Mouse (Mus musculus) limb, embryonic 10.5 days (tissue): ENCODE results near the gene 1700017B05Rik. TPM values are rescaled to one million over a fixed set of nuclear protein-coding genes. Genes with fewer than 3 reads are reported as not detected.
"Not testable (repeated sequence)": the region's sequence is repeated elsewhere in the genome, so short reads cannot be mapped to it uniquely, and the experiment has no call there.

Experiments
- DNase-seq: peaks from one replicate; pipeline ENCODE4 v3.0.0-alpha.2; 2017; ENCODE audit warnings: low spot score
- H3K27ac ChIP-seq: fragments of 300-500 bp; sonication (generic); 2 replicates; pipeline ENCODE4 v1.5.1; 2016; ENCODE audit warnings: mild to moderate bottlenecking
- H3K27me3 ChIP-seq: fragments of 300-500 bp; sonication (generic); 2 replicates; pipeline ENCODE4 v1.6.1; 2016; ENCODE audit warnings: low read depth, mild to moderate bottlenecking; ENCODE audit not compliant: poor library complexity, severe bottlenecking
- H3K36me3 ChIP-seq: fragments of 300-500 bp; sonication (generic); 2 replicates; pipeline ENCODE4 v1.6.1; 2016; ENCODE audit warnings: mild to moderate bottlenecking, moderate library complexity
- H3K4me1 ChIP-seq: fragments of 300-500 bp; sonication (generic); 2 replicates; pipeline ENCODE4 v1.6.1; 2016
- H3K4me3 ChIP-seq: fragments of 300-500 bp; sonication (generic); 2 replicates; pipeline ENCODE4 v1.5.1; 2016; ENCODE audit warnings: mild to moderate bottlenecking, moderate library complexity
- H3K9me3 ChIP-seq: fragments of 300-500 bp; sonication (generic); replicated peaks from 2 replicates; pipeline ENCODE4 v1.6.1; 2016; ENCODE audit warnings: mild to moderate bottlenecking
- WGBS: fragments of 180-500 bp; shearing (Covaris S2); methylation state at CpG from one replicate; pipeline ENCODE4 v1.1.7; 2016; 5-methylcytosine and 5-hydroxymethylcytosine counted together
- polyA plus RNA-seq: library from polyadenylated mRNA; unstranded; fragments of >200 nt; fragmentation: Nextera tagmentation; extraction: Ambion mirVana; gene quantifications from 2 replicates; pipeline ENCODE4 v1.2.1, GENCODE M21; 2016

Gene 1700017B05Rik
- polyA plus RNA-seq, 1 experiment from 2014 or later = 17.7 TPM

- no peaks in the 10 kb centered on the region for H3K9me3 ChIP-seq
These were observed 29.3 kb downstream of the 1700017B05Rik start for GRCm38 (mm10) chr9:57233142-57233541.

GRCm38 (mm10) chr9:57232341-57232940 is 30.0 kb downstream of the 1700017B05Rik start:
- Histone ChIP-seq H3K4me3 (no peak overlapping the region), H3K36me3 (no peaks in the 10 kb centered on the region), H3K27ac (no peak overlapping the region), H3K27me3 (no peaks in the 10 kb centered on the region), H3K9me3 (no peaks in the 10 kb centered on the region), H3K4me1 (peaks cover 17% of the 10 kb centered on the region)
- DNase-seq = no peak
- 91% methylated on average over 5 of the region's 5 CpGs for WGBS

More at GRCm38 (mm10) chr9:57233142-57233541, 29.3 kb downstream of the 1700017B05Rik start:
- peaks cover 17% of the 10 kb centered on the region for H3K4me1 ChIP-seq
- H3K4me3 ChIP-seq = no peak overlapping the region
- no peaks in the 10 kb centered on the region for H3K36me3 ChIP-seq
- 82% methylated on average over 6 of the region's 6 CpGs for WGBS
- DNase-seq = no peak
- no peak overlapping the region for H3K27ac ChIP-seq
- H3K27me3 ChIP-seq = no peaks in the 10 kb centered on the region

GRCm38 (mm10) chr9:57231536-57232255 is 30.7 kb downstream of the 1700017B05Rik start:
- H3K9me3 ChIP-seq = no peaks in the 10 kb centered on the region
- peaks cover 17% of the 10 kb centered on the region for H3K4me1 ChIP-seq
- H3K27ac ChIP-seq = no peak overlapping the region
- H3K4me3 ChIP-seq = no peak overlapping the region
- H3K36me3 ChIP-seq = no peaks in the 10 kb centered on the region
- no peak for DNase-seq
- no peaks in the 10 kb centered on the region for H3K27me3 ChIP-seq
- WGBS = 85% methylated on average over 8 of the region's 8 CpGs

- no peaks in the 10 kb centered on the region for H3K27me3 ChIP-seq
- WGBS = 48% methylated on average over 9 of the region's 9 CpGs
- peak; percentile 66 for DNase-seq
- H3K27ac ChIP-seq = peak overlapping the region; percentile 79
- peaks cover 17% of the 10 kb centered on the region for H3K4me1 ChIP-seq
- H3K36me3 ChIP-seq = no peaks in the 10 kb centered on the region
- H3K9me3 ChIP-seq = no peaks in the 10 kb centered on the region
- no peak overlapping the region for H3K4me3 ChIP-seq
These were observed 32.1 kb downstream of the 1700017B05Rik start for GRCm38 (mm10) chr9:57230146-57230783.

DNA sequence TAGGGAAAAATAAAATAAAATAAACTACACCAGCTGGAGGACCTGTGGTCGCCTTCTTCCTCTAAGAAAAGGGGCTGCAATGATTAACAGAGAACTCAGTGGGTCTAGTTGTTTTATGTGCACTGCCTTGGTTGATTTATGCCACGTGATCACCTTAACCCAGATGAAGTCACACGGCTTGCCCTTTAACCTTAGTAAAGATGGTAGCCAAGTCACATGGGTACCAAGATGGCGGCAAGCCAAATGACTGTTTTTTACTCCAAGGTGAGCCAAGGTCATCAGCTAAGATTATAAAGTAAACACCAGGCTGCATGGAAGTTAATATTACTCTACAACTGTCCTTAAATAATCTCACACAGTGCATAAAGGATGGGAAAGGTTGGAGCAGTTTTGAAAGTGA is 32.7 kb downstream of the 1700017B05Rik start:
- H3K4me3 ChIP-seq = no peak overlapping the region
- DNase-seq = no peak
- peak overlapping the region; percentile 46; the same call in 1 of the 2 replicates for H3K27ac ChIP-seq
- peaks cover 17% of the 10 kb centered on the region for H3K4me1 ChIP-seq
- WGBS = 68% methylated on average over 4 of the region's 4 CpGs
- H3K9me3 ChIP-seq = no peaks in the 10 kb centered on the region
- no peaks in the 10 kb centered on the region for H3K36me3 ChIP-seq
- no peaks in the 10 kb centered on the region for H3K27me3 ChIP-seq

GRCm38 (mm10) chr9:57228186-57228585 is 34.2 kb downstream of the 1700017B05Rik start:
- no peaks in the 10 kb centered on the region for H3K36me3 ChIP-seq
- 68% methylated on average over 4 of the region's 4 CpGs for WGBS

DNA sequence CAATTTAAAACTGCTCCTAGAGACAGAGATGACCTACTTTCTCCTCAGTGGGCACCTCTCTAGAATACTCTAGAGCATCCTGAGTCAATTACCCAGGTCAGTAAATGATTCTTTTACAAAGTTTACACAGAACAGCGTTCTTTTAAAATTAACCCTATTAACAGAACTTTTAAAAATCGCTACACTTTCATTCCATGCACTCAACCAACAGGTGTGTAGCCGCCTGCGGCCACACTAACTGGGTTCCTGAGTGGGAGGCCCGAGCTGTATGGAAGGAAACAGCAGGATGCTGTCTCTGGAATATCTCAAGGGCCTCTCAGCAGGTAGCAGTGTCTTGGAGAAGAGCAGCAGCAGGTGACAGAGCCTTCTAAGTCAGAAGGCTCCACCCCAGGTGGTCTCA is 35.2 kb downstream of the 1700017B05Rik start:
- peaks cover 17% of the 10 kb centered on the region for H3K4me1 ChIP-seq
- H3K27ac ChIP-seq = no peak overlapping the region
- no peaks in the 10 kb centered on the region for H3K36me3 ChIP-seq
- no peaks in the 10 kb centered on the region for H3K9me3 ChIP-seq
- WGBS = 69% methylated on average over 5 of the region's 5 CpGs
- H3K27me3 ChIP-seq = no peaks in the 10 kb centered on the region
- no peak for DNase-seq
- no peak overlapping the region for H3K4me3 ChIP-seq

More at GRCm38 (mm10) chr9:57228186-57228585, 34.2 kb downstream of the 1700017B05Rik start:
- no peak for DNase-seq
- Histone ChIP-seq H3K4me3 (no peak overlapping the region), H3K4me1 (peaks cover 17% of the 10 kb centered on the region), H3K27ac (no peak overlapping the region), H3K9me3 (no peaks in the 10 kb centered on the region), H3K27me3 (no peaks in the 10 kb centered on the region)

DNA sequence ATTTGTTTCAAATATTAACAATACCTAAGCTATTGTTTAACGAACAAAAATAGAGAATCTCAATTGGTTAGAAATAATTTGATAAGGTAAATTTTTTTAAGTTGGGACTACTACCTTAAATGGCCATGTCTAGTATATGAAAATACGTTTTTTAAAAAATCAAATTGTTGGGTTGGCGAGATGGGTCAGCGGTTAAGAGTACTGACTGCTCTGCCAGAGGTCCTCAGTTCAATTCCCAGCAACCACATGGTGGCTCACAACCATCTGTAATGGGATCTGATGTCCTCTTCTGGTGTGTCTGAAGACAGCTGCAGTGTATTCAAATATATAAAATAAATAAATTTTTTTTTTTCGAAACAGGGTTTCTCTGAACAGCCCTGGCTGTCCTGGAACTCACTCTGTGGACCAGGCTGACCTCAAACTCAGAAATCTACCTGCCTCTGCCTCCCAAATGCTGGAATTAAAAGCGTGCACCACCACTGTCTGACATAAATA is 35.7 kb downstream of the 1700017B05Rik start:
- 93% methylated on average over 6 of the region's 6 CpGs for WGBS
- H3K4me3 ChIP-seq, DNase-seq, H3K27me3 ChIP-seq, H3K27ac ChIP-seq, H3K36me3 ChIP-seq, H3K9me3 ChIP-seq: not testable (repeated sequence)
- peaks cover 16% of the 10 kb centered on the region for H3K4me1 ChIP-seq

DNA sequence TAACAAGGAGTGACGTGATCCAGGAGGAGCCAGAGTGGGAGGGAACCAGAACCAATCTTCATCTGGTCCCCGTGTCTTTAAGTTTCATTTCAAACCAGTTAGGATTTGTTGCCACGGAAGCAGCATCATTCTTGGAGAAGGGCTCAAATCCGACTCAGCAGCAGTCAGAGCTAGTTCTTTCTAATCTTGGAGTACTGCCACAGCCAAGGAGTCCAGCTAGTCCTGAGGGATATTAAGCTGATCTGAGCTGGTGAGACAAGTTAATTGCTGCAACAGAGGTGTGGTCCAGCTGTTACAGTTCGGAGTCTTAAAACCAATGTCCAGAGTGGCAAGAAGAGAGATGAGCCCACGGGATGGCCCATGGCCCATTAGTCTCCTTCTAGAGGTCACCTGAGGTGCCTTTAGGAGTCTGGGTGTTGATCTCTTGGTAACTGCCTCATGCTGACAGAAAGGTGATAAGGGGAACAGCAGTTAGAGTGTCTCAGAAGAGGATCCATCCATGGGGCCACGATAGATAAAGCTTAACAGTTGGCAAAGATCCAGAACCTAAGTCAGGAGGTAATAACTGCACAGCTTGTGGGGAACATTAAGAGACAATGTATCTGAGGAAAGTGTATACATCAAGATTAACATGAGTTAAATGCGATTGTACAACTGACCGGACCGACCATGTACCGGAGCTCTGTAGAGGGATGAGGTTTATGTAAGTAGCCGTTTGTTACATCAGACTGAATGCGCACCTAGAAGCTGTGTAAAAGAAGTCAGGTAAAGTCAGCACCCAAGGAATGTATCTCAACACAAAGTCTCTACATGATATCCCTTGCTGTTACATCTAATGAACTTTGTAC is 36.4 kb downstream of the 1700017B05Rik start:
- Histone ChIP-seq H3K4me1 (peaks cover 14% of the 10 kb centered on the region), H3K36me3 (no peaks in the 10 kb centered on the region), H3K4me3 (no peak overlapping the region), H3K9me3 (no peaks in the 10 kb centered on the region), H3K27ac (no peak overlapping the region), H3K27me3 (no peaks in the 10 kb centered on the region)
- DNase-seq = no peak
- WGBS = 90% methylated on average over 13 of the region's 13 CpGs

GRCm38 (mm10) chr9:57223341-57223740 is 39.1 kb downstream of the 1700017B05Rik start:
- Histone ChIP-seq H3K4me3 (no peak overlapping the region), H3K4me1 (no peaks in the 10 kb centered on the region), H3K36me3 (no peaks in the 10 kb centered on the region), H3K9me3 (no peaks in the 10 kb centered on the region), H3K27ac (no peak overlapping the region), H3K27me3 (no peaks in the 10 kb centered on the region)
- DNase-seq = no peak

DNA sequence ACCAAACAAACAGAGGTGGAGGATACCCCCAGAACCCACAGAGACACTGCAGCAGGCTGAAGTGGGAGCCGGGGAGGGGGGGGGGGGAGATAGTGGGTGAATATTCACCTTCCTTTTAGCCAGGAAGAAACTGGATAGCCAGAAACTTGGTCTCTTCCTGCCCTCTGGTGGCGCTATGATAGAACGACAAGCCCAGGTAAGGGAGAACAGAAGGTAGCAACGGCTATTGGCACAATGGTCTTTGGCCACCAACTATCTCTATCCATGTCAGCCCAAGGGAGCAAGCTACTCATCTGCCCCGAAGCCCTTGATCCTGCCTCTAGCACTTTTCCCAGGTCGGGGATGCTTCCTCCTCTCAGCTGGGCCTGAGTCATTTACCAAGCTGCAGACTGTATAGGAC is 42.1 kb downstream of the 1700017B05Rik start:
- Histone ChIP-seq H3K9me3 (no peaks in the 10 kb centered on the region), H3K27ac (no peak overlapping the region), H3K4me1 (no peaks in the 10 kb centered on the region), H3K27me3 (no peaks in the 10 kb centered on the region), H3K4me3 (no peak overlapping the region), H3K36me3 (no peaks in the 10 kb centered on the region)
- 25% methylated on average over 6 of the region's 6 CpGs for WGBS
- DNase-seq = peak; percentile 57

- H3K27me3 ChIP-seq = no peaks in the 10 kb centered on the region
- no peaks in the 10 kb centered on the region for H3K4me1 ChIP-seq
- H3K27ac ChIP-seq = no peak overlapping the region
- peak; percentile 20 for DNase-seq
- no peaks in the 10 kb centered on the region for H3K9me3 ChIP-seq
- 81% methylated on average over 1 of the region's 1 CpGs for WGBS
- H3K4me3 ChIP-seq = no peak overlapping the region
- no peaks in the 10 kb centered on the region for H3K36me3 ChIP-seq
These were observed 42.9 kb downstream of the 1700017B05Rik start for GRCm38 (mm10) chr9:57219511-57219910.
